Mouse (Mus musculus) liver, embryonic 13.5 days (tissue): ENCODE results near the gene Robo1. TPM values are rescaled to one million over a fixed set of nuclear protein-coding genes. Genes with fewer than 3 reads are reported as not detected.

ENCODE experiments used
- ATAC-seq: fragments of 200-750 bp; cut with Nextera tagmentation; 2 replicates; pipeline ENCODE4 v1.8.0; 2017; ENCODE audit warnings: low read depth, mild to moderate bottlenecking, moderate number of reproducible peaks, moderate library complexity
- DNase-seq: peaks from one replicate; pipeline ENCODE4 v3.0.0; 2022
- H3K27ac ChIP-seq: fragments of 300-500 bp; sonication (generic); 2 replicates; pipeline ENCODE4 v1.5.1; 2015; ENCODE audit warnings: moderate library complexity, mild to moderate bottlenecking, inconsistent platforms
- H3K27me3 ChIP-seq: fragments of 300-500 bp; sonication (generic); 2 replicates; pipeline ENCODE4 v1.6.1; 2015; ENCODE audit warnings: mild to moderate bottlenecking, inconsistent platforms
- H3K36me3 ChIP-seq: fragments of 300-500 bp; sonication (generic); 2 replicates; pipeline ENCODE4 v1.6.1; 2015; ENCODE audit warnings: mild to moderate bottlenecking, inconsistent platforms
- H3K4me1 ChIP-seq: fragments of 300-500 bp; sonication (generic); replicated peaks from 2 replicates; pipeline ENCODE4 v1.6.1; 2015; ENCODE audit warnings: inconsistent platforms
- H3K4me2 ChIP-seq: fragments of 300-500 bp; sonication (generic); 2 replicates; pipeline ENCODE4 v1.6.1; 2015; ENCODE audit warnings: inconsistent platforms, mild to moderate bottlenecking, moderate library complexity
- H3K4me3 ChIP-seq: fragments of 300-500 bp; sonication (generic); replicated peaks from 2 replicates; pipeline ENCODE4 v1.5.1; 2015; ENCODE audit warnings: mild to moderate bottlenecking, inconsistent platforms
- H3K9ac ChIP-seq: fragments of 300-500 bp; sonication (generic); 2 replicates; pipeline ENCODE4 v1.6.1; 2015; ENCODE audit warnings: mild to moderate bottlenecking, inconsistent platforms
- H3K9me3 ChIP-seq: fragments of 300-500 bp; sonication (generic); replicated peaks from 2 replicates; pipeline ENCODE4 v1.6.1; 2016; ENCODE audit warnings: inconsistent platforms
- WGBS: fragments of 180-500 bp; shearing (Covaris S2); methylation state at CpG from one replicate; pipeline ENCODE4 v1.1.7; 2015; ENCODE audit not compliant: insufficient replicate concordance; 5-methylcytosine and 5-hydroxymethylcytosine counted together
- polyA plus RNA-seq: library from polyadenylated mRNA; unstranded; fragments of >200 nt; fragmentation: Nextera tagmentation; extraction: Ambion mirVana; gene quantifications from 2 replicates; pipeline ENCODE4 v1.2.1, GENCODE M21; 2015

The Robo1 gene
- polyA plus RNA-seq, 1 experiment from 2014 or later, result 3.9 TPM

GRCm38 (mm10) chr16:72693446-72694274, 385.6 kb downstream of the Robo1 start:
- no peaks in the 10 kb centered on the region for H3K36me3 ChIP-seq
- H3K9ac ChIP-seq, result no peak overlapping the region
- H3K27ac ChIP-seq, result no peak overlapping the region
- H3K27me3 ChIP-seq, result no peaks in the 10 kb centered on the region
- ATAC-seq (no peak), DNase-seq (no peak)
- no peak overlapping the region for H3K4me2 ChIP-seq
- 65% methylated on average over 14 of the region's 14 CpGs for WGBS
- no peaks in the 10 kb centered on the region for H3K9me3 ChIP-seq
- H3K4me1 ChIP-seq, result no peaks in the 10 kb centered on the region
- no peak overlapping the region for H3K4me3 ChIP-seq

GRCm38 (mm10) chr16:72694787-72695186, 386.7 kb downstream of the Robo1 start:
- Histone ChIP-seq H3K27me3 (no peaks in the 10 kb centered on the region), H3K4me3 (no peak overlapping the region), H3K36me3 (no peaks in the 10 kb centered on the region), H3K4me1 (peaks cover 6% of the 10 kb centered on the region; the same call in 1 of the 2 replicates), H3K9ac (no peak overlapping the region), H3K4me2 (no peak overlapping the region), H3K27ac (no peak overlapping the region), H3K9me3 (no peaks in the 10 kb centered on the region)
- WGBS, result 53% methylated on average over 5 of the region's 5 CpGs
- DNase-seq (no peak), ATAC-seq (no peak)

GRCm38 (mm10) chr16:72699238-72700006, 391.3 kb downstream of the Robo1 start:
- DNase-seq (no peak), ATAC-seq (no peak)
- Histone ChIP-seq H3K9ac (no peak overlapping the region), H3K27ac (no peak overlapping the region), H3K36me3 (no peaks in the 10 kb centered on the region), H3K4me1 (peaks cover 6% of the 10 kb centered on the region; the same call in 1 of the 2 replicates), H3K27me3 (no peaks in the 10 kb centered on the region), H3K4me3 (no peak overlapping the region), H3K9me3 (no peaks in the 10 kb centered on the region), H3K4me2 (no peak overlapping the region)
- 49% methylated on average over 12 of the region's 12 CpGs for WGBS

- no peaks in the 10 kb centered on the region for H3K27me3 ChIP-seq
- 67% methylated on average over 11 of the region's 11 CpGs for WGBS
- no peak overlapping the region for H3K4me2 ChIP-seq
- H3K4me3 ChIP-seq, result no peak overlapping the region
- peaks cover 6% of the 10 kb centered on the region; the same call in 1 of the 2 replicates for H3K4me1 ChIP-seq
- no peaks in the 10 kb centered on the region for H3K9me3 ChIP-seq
- DNase-seq (no peak), ATAC-seq (no peak)
- no peak overlapping the region for H3K9ac ChIP-seq
- no peaks in the 10 kb centered on the region for H3K36me3 ChIP-seq
- no peak overlapping the region for H3K27ac ChIP-seq
Observed at GRCm38 (mm10) chr16:72700297-72700696, 392.2 kb downstream of the Robo1 start.

GRCm38 (mm10) chr16:72703486-72703885, 395.4 kb downstream of the Robo1 start:
- H3K4me1 ChIP-seq, result peaks cover 6% of the 10 kb centered on the region; the same call in 1 of the 2 replicates
- H3K27ac ChIP-seq, result no peak overlapping the region
- H3K9ac ChIP-seq, result no peak overlapping the region
- H3K4me3 ChIP-seq, result no peak overlapping the region
- WGBS, result 68% methylated on average over 6 of the region's 6 CpGs
- ATAC-seq, result no peak
- no peak overlapping the region for H3K4me2 ChIP-seq
- H3K36me3 ChIP-seq, result no peaks in the 10 kb centered on the region
- H3K27me3 ChIP-seq, result no peaks in the 10 kb centered on the region
- no peak for DNase-seq
- no peaks in the 10 kb centered on the region for H3K9me3 ChIP-seq

- H3K27ac ChIP-seq, result no peak overlapping the region
- H3K4me3 ChIP-seq, result no peak overlapping the region
- H3K9ac ChIP-seq, result no peak overlapping the region
- H3K27me3 ChIP-seq, result no peaks in the 10 kb centered on the region
- no peak overlapping the region for H3K4me2 ChIP-seq
- H3K9me3 ChIP-seq, result no peaks in the 10 kb centered on the region
- ATAC-seq (no peak), DNase-seq (no peak)
- no peaks in the 10 kb centered on the region for H3K36me3 ChIP-seq
- 61% methylated on average over 5 of the region's 5 CpGs for WGBS
- H3K4me1 ChIP-seq, result no peaks in the 10 kb centered on the region
Observed at GRCm38 (mm10) chr16:72705851-72706250, 397.7 kb downstream of the Robo1 start.

- no peak overlapping the region for H3K4me3 ChIP-seq
- H3K9me3 ChIP-seq, result no peaks in the 10 kb centered on the region
- no peaks in the 10 kb centered on the region for H3K36me3 ChIP-seq
- DNase-seq, result no peak
- no peaks in the 10 kb centered on the region for H3K27me3 ChIP-seq
- H3K4me2 ChIP-seq, result no peak overlapping the region
- 51% methylated on average over 2 of the region's 2 CpGs for WGBS
- no peak for ATAC-seq
- no peaks in the 10 kb centered on the region for H3K4me1 ChIP-seq
- no peak overlapping the region for H3K9ac ChIP-seq
- no peak overlapping the region for H3K27ac ChIP-seq
Observed at GRCm38 (mm10) chr16:72708526-72708925, 400.4 kb downstream of the Robo1 start.

GRCm38 (mm10) chr16:72717118-72717802, 409.2 kb downstream of the Robo1 start:
- no peaks in the 10 kb centered on the region for H3K36me3 ChIP-seq
- ATAC-seq (no peak), DNase-seq (no peak)
- no peaks in the 10 kb centered on the region for H3K27me3 ChIP-seq
- H3K4me3 ChIP-seq, result no peak overlapping the region
- 63% methylated on average over 9 of the region's 9 CpGs for WGBS
- H3K4me2 ChIP-seq, result no peak overlapping the region
- H3K27ac ChIP-seq, result no peak overlapping the region
- H3K9ac ChIP-seq, result no peak overlapping the region
- H3K9me3 ChIP-seq, result no peaks in the 10 kb centered on the region
- H3K4me1 ChIP-seq, result no peaks in the 10 kb centered on the region; the same call in 1 of the 2 replicates

- Histone ChIP-seq H3K4me1 (no peaks in the 10 kb centered on the region; the same call in 1 of the 2 replicates), H3K9me3 (no peaks in the 10 kb centered on the region), H3K4me3 (no peak overlapping the region), H3K36me3 (no peaks in the 10 kb centered on the region), H3K9ac (no peak overlapping the region), H3K4me2 (no peak overlapping the region), H3K27me3 (no peaks in the 10 kb centered on the region), H3K27ac (no peak overlapping the region)
- 70% methylated on average over 4 of the region's 4 CpGs for WGBS
- ATAC-seq, result no peak
- no peak for DNase-seq
Observed at GRCm38 (mm10) chr16:72719063-72719462, 411.0 kb downstream of the Robo1 start.

GRCm38 (mm10) chr16:72720979-72721378, 412.9 kb downstream of the Robo1 start:
- H3K27me3 ChIP-seq, result no peaks in the 10 kb centered on the region
- H3K36me3 ChIP-seq, result no peaks in the 10 kb centered on the region
- WGBS, result 58% methylated on average over 4 of the region's 4 CpGs
- H3K9ac ChIP-seq, result no peak overlapping the region
- H3K4me1 ChIP-seq, result no peaks in the 10 kb centered on the region; the same call in 1 of the 2 replicates
- H3K4me3 ChIP-seq, result no peak overlapping the region
- H3K27ac ChIP-seq, result no peak overlapping the region
- no peak overlapping the region for H3K4me2 ChIP-seq
- DNase-seq, result no peak
- ATAC-seq, result no peak
- no peaks in the 10 kb centered on the region for H3K9me3 ChIP-seq
